Mouse (Mus musculus) cortical plate, adult 2 months (tissue): ENCODE results near the gene Treml2. TPM values are rescaled to one million over a fixed set of nuclear protein-coding genes. Genes with fewer than 3 reads are reported as not detected.
"Not testable (repeated sequence)": the region's sequence is repeated elsewhere in the genome, so short reads cannot be mapped to it uniquely, and the experiment has no call there.

ENCODE experiments used
- H3K27ac ChIP-seq: fragments of 200-500 bp; 2 replicates; pipeline ENCODE4 v1.5.1; 2012; ENCODE audit warnings: low read length, control low read depth, inconsistent platforms; ENCODE audit not compliant: insufficient read depth
- H3K4me1 ChIP-seq: fragments of 200-500 bp; 2 replicates; pipeline ENCODE4 v1.6.1; 2011; ENCODE audit warnings: low read length; ENCODE audit not compliant: control insufficient read depth, insufficient read depth
- H3K4me3 ChIP-seq: fragments of 200-500 bp; 2 replicates; pipeline ENCODE4 v1.5.1; 2011; ENCODE audit warnings: mild to moderate bottlenecking, low read length, control low read depth; ENCODE audit not compliant: insufficient read depth
- CTCF ChIP-seq: fragments of 200-500 bp; IDR thresholded peaks from 2 replicates; pipeline ENCODE4 v1.5.1; 2011; ENCODE audit warnings: mild to moderate bottlenecking, control low read depth, low read length; ENCODE audit not compliant: insufficient read depth; ENCODE audit errors: extremely low read depth
- POLR2A ChIP-seq: fragments of 200-500 bp; IDR thresholded peaks from 2 replicates; pipeline ENCODE4 v1.6.1; 2011; ENCODE audit warnings: mild to moderate bottlenecking, low read length, control low read depth; ENCODE audit not compliant: insufficient read depth; ENCODE audit errors: extremely low read depth
- polyA plus RNA-seq: library from polyadenylated mRNA; depleted of rRNA; stranded (reverse); fragments of >200 nt; gene quantifications from 2 replicates; pipeline ENCODE4 v1.2.3, GENCODE M21; 2012

The Treml2 gene
- polyA plus RNA-seq, 1 experiment, result 0.31 TPM

DNA sequence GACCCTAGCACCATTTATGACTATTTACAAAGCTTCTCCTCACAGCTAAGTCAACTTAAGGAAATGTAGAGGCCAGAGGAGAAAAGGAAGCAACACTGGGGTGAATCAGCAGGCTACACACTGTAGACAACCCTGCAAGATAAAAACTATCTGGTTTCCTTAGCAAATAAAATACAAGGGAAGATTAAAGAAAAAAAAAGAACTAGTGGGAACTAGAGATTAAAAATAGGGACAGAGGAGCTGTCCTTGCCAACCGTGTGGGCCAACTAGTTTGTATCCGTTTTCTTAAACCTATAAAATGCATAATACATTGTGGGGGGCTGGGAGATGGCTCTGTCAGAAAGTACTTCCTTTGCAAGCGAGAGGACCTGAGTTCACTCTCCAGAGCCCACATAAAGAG, 42.6 kb downstream of the Treml2 start:
- TF ChIP-seq POLR2A (no peak), CTCF (no peak)
- Histone ChIP-seq H3K4me3 (no peak overlapping the region), H3K4me1 (no peaks in the 10 kb centered on the region), H3K27ac (no peak overlapping the region)

DNA sequence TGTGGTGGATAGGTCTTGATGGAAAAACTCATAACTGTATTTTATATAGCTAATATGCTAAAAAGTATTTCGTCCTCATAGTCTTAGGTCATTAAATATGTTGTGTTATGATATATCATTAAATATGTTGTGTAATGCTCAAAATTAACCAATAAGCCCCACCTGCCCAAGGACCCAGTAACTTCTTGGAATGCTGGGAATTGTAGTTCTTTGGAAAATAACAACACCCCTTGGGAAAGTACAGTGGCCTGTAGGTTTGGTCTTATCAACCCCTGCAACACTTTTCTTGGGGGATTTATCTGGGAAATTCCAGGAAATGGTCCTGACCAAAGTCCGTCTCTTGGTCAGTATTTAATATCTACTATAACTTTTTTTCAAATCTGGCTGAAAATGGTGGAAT, 43.8 kb downstream of the Treml2 start:
- H3K27ac ChIP-seq, result no peak overlapping the region

DNA sequence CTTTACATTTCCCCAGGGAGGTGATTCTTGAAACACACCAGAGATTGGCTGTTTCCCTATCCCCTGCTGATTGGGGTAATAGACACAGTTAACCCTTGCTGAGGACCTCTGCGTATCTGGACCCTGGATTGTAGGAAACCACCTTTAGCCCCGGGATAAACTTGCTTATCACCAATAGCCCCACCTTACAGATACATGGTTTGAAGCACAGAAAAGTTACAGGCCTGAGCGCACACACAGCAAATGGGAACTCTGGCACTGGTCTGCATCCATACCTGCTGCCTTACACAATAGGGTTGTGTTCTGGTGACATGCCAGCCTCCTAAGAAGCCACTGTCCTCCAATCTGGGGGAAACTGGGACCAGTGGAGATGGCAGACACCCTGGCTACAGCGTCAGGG, 46.5 kb downstream of the Treml2 start:
- no peak for TF ChIP-seq CTCF
- TF ChIP-seq POLR2A, result no peak
- no peak overlapping the region for H3K4me3 ChIP-seq
- H3K27ac ChIP-seq, result no peak overlapping the region
- no peaks in the 10 kb centered on the region for H3K4me1 ChIP-seq

More for the DNA sequence above, 43.8 kb downstream of the Treml2 start:
- TF ChIP-seq CTCF (no peak), POLR2A (no peak)
- Histone ChIP-seq H3K4me1 (no peaks in the 10 kb centered on the region), H3K4me3 (no peak overlapping the region)

- H3K27ac ChIP-seq, result no peak within 1 kb of the TSS
- TF ChIP-seq POLR2A, result no peak
- TF ChIP-seq CTCF, result no peak
- H3K4me3 ChIP-seq, result no peak within 1 kb of the TSS
- H3K4me1 ChIP-seq, result no peaks in the 10 kb centered on the region
These were observed 46.9 kb downstream of the Treml2 start, which contains the start of gene Trem2 for GRCm38 (mm10) chr17:48346231-48346630. Trem2 (plus strand) TSS chr17:48346401.

- Histone ChIP-seq H3K4me3 (no peak overlapping the region), H3K4me1 (no peaks in the 10 kb centered on the region), H3K27ac (no peak overlapping the region)
- TF ChIP-seq CTCF (no peak), POLR2A (no peak)
These were observed 47.5 kb downstream of the Treml2 start for GRCm38 (mm10) chr17:48346834-48347233.

DNA sequence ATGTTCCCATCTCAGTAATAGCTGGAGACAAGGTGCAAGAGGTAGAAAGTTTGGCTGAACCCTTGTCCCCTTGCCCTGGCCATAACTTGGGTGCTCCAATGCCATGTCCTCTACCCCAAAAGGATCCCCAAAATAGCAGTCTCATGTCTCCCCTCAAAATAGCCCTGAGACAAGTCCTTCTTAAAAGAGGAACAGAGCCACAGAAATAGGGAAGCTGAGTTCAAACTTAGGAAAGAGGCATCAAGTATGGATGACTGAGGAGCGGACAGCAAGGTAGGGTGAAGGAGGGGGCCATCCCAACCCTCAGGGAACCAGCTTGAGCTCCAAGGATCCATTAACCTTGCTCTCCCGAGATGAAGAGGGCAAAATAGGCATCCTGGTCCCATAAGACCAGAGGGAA, 48.0 kb downstream of the Treml2 start:
- TF ChIP-seq CTCF (no peak), POLR2A (no peak)
- Histone ChIP-seq H3K4me1 (no peaks in the 10 kb centered on the region), H3K4me3 (no peak overlapping the region), H3K27ac (no peak overlapping the region)

DNA sequence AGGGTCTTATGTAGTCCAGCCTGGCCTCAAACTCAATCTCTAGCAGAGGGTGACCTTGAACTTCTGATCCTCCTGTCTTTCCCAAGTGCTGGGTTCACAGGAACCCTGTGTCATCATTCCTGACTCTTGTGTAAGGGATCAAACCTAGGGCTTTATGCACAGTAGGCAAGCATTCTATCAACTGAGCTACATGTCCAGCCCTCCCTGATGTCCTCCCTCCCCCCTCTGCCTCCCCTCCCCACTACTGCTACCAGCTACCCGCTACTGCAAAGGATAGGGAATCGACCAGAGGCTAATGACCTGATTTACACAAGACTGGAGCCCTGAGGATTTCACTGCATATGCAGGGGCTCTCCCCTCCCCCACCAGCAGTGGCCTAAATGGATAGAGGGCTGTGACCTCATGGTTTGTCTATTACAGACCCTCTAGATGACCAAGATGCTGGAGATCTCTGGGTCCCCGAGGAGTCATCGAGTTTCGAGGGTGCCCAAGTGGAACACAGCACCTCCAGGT, 51.4 kb downstream of the Treml2 start:
- Histone ChIP-seq H3K4me3 (no peak overlapping the region), H3K4me1 (no peaks in the 10 kb centered on the region), H3K27ac (no peak overlapping the region)
- TF ChIP-seq CTCF (no peak), POLR2A (no peak)

- H3K27ac ChIP-seq, H3K4me1 ChIP-seq, H3K4me3 ChIP-seq: not testable (repeated sequence)
These were observed 53.7 kb downstream of the Treml2 start for GRCm38 (mm10) chr17:48352976-48353375.

GRCm38 (mm10) chr17:48355822-48356221, 56.5 kb downstream of the Treml2 start:
- H3K27ac ChIP-seq, result no peak overlapping the region
- TF ChIP-seq CTCF, result no peak
- TF ChIP-seq POLR2A, result no peak
- peaks cover 1% of the 10 kb centered on the region; the same call in 1 of the 2 replicates for H3K4me1 ChIP-seq
- no peak overlapping the region for H3K4me3 ChIP-seq

DNA sequence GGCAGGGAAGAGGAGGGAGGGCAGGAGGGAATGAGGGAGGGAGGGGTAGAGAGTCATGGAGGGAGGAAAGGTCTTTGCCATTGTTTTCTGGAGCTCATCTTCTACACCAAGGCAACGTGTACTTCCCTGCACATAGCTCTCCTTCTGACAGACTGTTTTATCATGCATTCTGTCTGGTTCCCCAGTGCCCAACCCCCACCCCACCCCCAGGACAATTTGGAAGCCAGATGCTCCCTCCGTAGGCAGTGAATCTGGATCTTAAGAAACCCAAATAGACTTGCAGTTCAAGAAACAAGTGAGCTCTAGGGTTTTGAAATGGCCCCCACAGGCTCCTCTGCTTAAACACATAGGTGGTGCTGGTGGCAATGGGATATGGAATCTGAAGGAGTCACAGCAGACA, 58.6 kb downstream of the Treml2 start:
- H3K27ac ChIP-seq, result no peak overlapping the region
- H3K4me3 ChIP-seq, result no peak overlapping the region
- TF ChIP-seq CTCF (no peak), POLR2A (no peak)
- peaks cover 3% of the 10 kb centered on the region for H3K4me1 ChIP-seq

- H3K4me3 ChIP-seq, result no peak within 1 kb of the TSS
- H3K4me1 ChIP-seq, result peaks cover 3% of the 10 kb centered on the region
- no peak for TF ChIP-seq CTCF
- TF ChIP-seq POLR2A, result no peak
- no peak within 1 kb of the TSS for H3K27ac ChIP-seq
These were observed 60.3 kb downstream of the Treml2 start, which contains the start of gene Treml1 for GRCm38 (mm10) chr17:48359616-48360015. Treml1 (plus strand) TSS chr17:48359916.
